Mouse (Mus musculus): Measurements from ENCODE around the gene Hivep3.
A peak's percentile ranks its signal among the peaks of the same experiment; 100 is the strongest.

DNA sequence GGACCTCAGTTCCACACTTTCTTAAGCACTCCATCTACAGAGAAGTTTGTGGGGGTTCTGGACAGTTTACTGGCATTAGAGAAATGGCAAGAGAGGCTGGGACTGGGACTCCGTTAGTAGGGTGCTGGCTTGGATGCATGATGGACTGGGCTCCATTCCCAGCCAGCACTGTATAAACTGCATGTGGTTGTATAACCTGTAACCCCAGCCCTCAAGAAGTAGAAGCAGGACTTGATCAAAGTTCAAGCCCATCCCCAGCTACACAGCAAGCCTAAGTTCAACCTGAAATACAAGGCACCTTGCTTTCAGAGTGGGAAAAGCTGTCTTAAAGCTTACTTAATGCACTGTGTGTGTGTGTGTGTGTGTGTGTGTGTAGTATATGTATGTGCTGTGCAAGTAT lies 226.3 kb downstream of the Hivep3 start:
- TF ChIP-seq TBP (conservative IDR thresholded peaks at IDR 0.05; ENCODE audit: low read depth, low read length) (no peak), NRF1 (IDR thresholded peaks at IDR 0.05; ENCODE audit: low read depth, low read length) (no peak), HCFC1 (IDR thresholded peaks at IDR 0.05; ENCODE audit: low read depth, low read length) (no peak), NELFE (IDR thresholded peaks at IDR 0.05; ENCODE audit: low read depth, low read length) (no peak), CTCF (conservative IDR thresholded peaks at IDR 0.05 in 1 of 2, IDR thresholded peaks at IDR 0.05 in 1 of 2; ENCODE audit: low read depth in 2 of 2, low read length in 2 of 2) (no peak), POLR2A (IDR thresholded peaks at IDR 0.05; ENCODE audit: low read depth, low read length) (peak; percentile 1; the same call in 1 of the 2 replicates), EP300 (IDR thresholded peaks at IDR 0.05; ENCODE audit: low read length) (no peak), ETS1 (conservative IDR thresholded peaks at IDR 0.05; ENCODE audit: low read depth, low read length) (no peak)
